Mouse (Mus musculus) CH12.LX (cell line): Measurements from ENCODE around the gene Osgin1.

Source experiments
- CTCF ChIP-seq, 2 experiments: IDR thresholded peaks in 1 of 2; conservative IDR thresholded peaks in 1 of 2; 2 replicates each; pipeline ENCODE4 v1.5.1; 2011 to 2012; ENCODE audit warnings: low read depth in 2 of 2, low read length in 2 of 2, improper control_type of control experiment in 1 of 2, inconsistent platforms in 1 of 2, mild to moderate bottlenecking in 1 of 2, moderate library complexity in 1 of 2
- EP300 ChIP-seq: IDR thresholded peaks from 2 replicates; pipeline ENCODE4 v1.6.1; 2011; ENCODE audit warnings: low read length, improper control_type of control experiment
- KAT2A ChIP-seq: IDR thresholded peaks from 2 replicates; pipeline ENCODE4 v1.6.1; 2012; ENCODE audit warnings: low read length, improper control_type of control experiment, inconsistent platforms; ENCODE audit not compliant: insufficient replicate concordance
- MAFK ChIP-seq: IDR thresholded peaks from 2 replicates; pipeline ENCODE4 v1.6.1; 2011; ENCODE audit warnings: low read length, improper control_type of control experiment; ENCODE audit not compliant: insufficient replicate concordance
- MAX ChIP-seq: IDR thresholded peaks from 2 replicates; pipeline ENCODE4 v1.6.1; 2011; ENCODE audit warnings: low read length, improper control_type of control experiment
- MEF2A ChIP-seq: IDR thresholded peaks from 2 replicates; pipeline ENCODE4 v1.6.1; 2014; ENCODE audit warnings: low read depth, mild to moderate bottlenecking, inconsistent platforms, low read length, improper control_type of control experiment, borderline replicate concordance
- MYC ChIP-seq: IDR thresholded peaks from 2 replicates; pipeline ENCODE4 v1.6.1; 2011; ENCODE audit warnings: low read depth, mild to moderate bottlenecking, improper control_type of control experiment, low read length
- NRF1 ChIP-seq: IDR thresholded peaks from 2 replicates; pipeline ENCODE4 v1.6.1; 2014; ENCODE audit warnings: low read depth, mild to moderate bottlenecking, inconsistent platforms, low read length, improper control_type of control experiment, moderate library complexity
- PAX5 ChIP-seq: IDR thresholded peaks from 2 replicates; pipeline ENCODE4 v1.6.1; 2012; ENCODE audit warnings: low read length, inconsistent platforms, mixed read lengths
- POLR2A ChIP-seq: IDR thresholded peaks from 2 replicates; pipeline ENCODE4 v1.6.1; 2011; ENCODE audit warnings: low read depth, mild to moderate bottlenecking, improper control_type of control experiment, low read length
- SIN3A ChIP-seq: IDR thresholded peaks from 2 replicates; pipeline ENCODE4 v1.6.1; 2012; ENCODE audit warnings: low read length, improper control_type of control experiment, inconsistent platforms
- TBP ChIP-seq: conservative IDR thresholded peaks from 2 replicates; pipeline ENCODE4 v1.6.1; 2011; ENCODE audit warnings: low read depth, low read length, improper control_type of control experiment
- ZKSCAN1 ChIP-seq: IDR thresholded peaks from 2 replicates; pipeline ENCODE4 v1.6.1; 2012; ENCODE audit warnings: low read depth, inconsistent platforms, low read length, improper control_type of control experiment, borderline replicate concordance
- ZMIZ1 ChIP-seq: IDR thresholded peaks from 2 replicates; pipeline ENCODE4 v1.6.1; 2012; ENCODE audit warnings: low read depth, mild to moderate bottlenecking, inconsistent platforms, low read length, improper control_type of control experiment

DNA sequence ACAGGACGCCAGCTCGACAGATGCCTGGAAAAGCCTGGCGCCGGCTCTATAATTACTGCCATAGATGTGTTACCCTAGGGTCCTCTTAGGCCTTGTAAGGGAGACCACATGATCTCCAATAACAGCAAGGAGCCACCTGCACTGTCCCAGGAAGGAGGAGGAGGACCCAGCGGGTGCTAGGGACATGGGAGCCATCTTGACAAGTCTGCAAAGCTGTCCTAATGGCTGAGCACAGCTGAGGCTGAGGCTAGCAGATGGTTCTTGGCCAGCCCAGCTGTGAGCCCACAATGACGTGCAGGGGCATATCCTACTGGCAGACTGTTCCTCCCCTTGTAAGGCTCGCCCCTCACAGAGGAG lies 5.9 kb downstream of the Osgin1 start:
- TF ChIP-seq KAT2A (no peak), EP300 (no peak), MAFK (no peak), MAX (no peak), POLR2A (no peak), CTCF (conservative IDR thresholded peaks at IDR 0.05 in 1 of 2, IDR thresholded peaks at IDR 0.05 in 1 of 2; ENCODE audit: low read depth in 2 of 2, low read length in 2 of 2) (no peak), TBP (no peak), ZMIZ1 (no peak), ZKSCAN1 (no peak), NRF1 (no peak), MEF2A (no peak), MYC (no peak), SIN3A (no peak), PAX5 (no peak)
